Mouse (Mus musculus): ENCODE results near the gene Pls1.

The Pls1 gene

GRCm38 (mm10) chr9:95708943-95709342, 136.2 kb downstream of the Pls1 start:
- in situ Hi-C loops (cut with MboI): no loop called here

GRCm38 (mm10) chr9:95705371-95705770, 139.7 kb downstream of the Pls1 start:
- in situ Hi-C loops (cut with MboI): no loop called here

GRCm38 (mm10) chr9:95704078-95704477, 141.0 kb downstream of the Pls1 start:
- in situ Hi-C loops (cut with MboI): no loop called here
